Mouse (Mus musculus) hindlimb bud, embryonic 11.5 days (tissue): ENCODE results near the gene Herpud1.

Source experiments
- DNase-seq: peaks from one replicate; pipeline ENCODE4 v3.0.0-alpha.2; 2012; ENCODE audit warnings: low read depth, low spot score; ENCODE audit errors: extremely low spot score

Gene Herpud1

DNA sequence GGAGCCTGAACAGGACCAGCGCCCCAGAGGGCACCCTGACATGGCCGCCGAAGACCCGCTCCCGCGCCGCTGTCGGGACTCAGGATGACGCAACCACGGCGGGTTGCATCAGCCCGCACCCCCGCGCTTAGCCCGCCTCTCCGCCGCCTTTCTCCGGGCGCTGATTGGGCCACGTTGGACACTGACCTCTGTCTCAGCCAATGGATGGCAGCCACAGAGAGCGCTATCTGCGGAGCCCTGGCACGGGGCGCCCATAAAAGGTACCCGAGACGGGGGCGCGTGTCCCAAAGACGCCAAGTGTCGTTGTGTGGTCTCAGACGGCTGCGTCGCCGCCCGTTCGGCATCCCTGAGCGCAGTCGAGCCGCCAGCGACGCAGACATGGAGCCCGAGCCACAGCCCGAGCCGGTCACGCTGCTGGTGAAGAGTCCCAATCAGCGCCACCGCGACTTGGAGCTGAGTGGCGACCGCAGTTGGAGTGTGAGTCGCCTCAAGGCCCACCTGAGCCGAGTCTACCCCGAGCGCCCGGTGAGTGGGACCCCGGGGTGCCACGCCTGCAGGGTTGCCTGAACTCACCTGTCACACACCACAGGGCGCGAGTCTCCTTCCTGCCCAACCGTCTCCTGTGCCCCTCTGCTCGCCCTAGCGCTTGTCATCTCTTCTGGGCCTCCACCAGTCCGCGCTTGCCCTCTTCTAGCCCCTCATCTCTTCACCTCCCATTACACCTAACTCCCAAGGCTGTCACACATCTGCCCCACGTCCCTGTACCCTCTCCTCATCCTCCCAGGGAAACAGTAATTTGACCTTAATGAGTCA is at the start of gene Herpud1:
Herpud1 (plus strand) TSS at position 225 of the 813 bp plus-strand sequence.
- DNase-seq = peak; percentile 62

DNA sequence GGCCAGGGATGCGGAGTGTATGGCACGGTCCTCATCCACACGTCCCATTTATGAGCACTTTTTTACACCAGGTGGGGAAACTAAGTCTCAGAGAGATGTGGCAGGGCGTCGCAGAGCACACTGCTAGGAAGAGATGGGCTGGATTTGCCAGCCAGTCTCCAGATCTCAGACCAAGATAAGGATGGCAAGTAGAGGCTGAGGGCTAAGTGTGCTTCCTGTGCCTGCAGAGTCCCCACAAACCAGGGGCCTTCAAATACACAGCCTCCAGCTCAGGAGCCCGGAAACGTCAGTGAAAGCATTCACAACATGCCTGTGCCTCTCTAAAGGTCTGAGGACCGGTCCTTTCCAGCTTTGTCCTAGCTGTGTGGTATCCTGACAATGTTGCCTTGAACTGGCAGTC is 48.7 kb upstream of the Herpud1 start:
- DNase-seq = no peak

GRCm38 (mm10) chr8:94340796-94341195 is 45.4 kb upstream of the Herpud1 start:
- DNase-seq = no peak

DNA sequence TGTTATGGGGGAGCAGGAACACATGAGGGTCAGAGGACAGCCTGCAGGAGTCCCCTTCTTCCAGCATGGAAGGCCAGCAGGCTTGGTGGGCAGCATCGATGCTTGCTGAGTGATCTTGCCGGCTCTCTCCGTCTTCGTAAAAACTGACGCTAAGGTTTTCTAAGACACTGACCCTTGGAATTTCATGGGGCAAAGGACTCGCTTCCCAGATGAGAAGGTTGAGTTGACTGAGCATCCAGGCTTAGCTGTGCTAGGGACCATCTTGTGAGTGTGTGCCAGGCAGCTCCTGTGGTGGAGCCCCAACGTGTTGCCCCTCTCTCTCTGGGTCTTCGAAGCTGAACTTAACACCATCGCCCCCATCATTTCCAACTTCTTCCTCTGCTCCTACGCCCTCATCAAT is 43.5 kb upstream of the Herpud1 start:
- DNase-seq = no peak

DNA sequence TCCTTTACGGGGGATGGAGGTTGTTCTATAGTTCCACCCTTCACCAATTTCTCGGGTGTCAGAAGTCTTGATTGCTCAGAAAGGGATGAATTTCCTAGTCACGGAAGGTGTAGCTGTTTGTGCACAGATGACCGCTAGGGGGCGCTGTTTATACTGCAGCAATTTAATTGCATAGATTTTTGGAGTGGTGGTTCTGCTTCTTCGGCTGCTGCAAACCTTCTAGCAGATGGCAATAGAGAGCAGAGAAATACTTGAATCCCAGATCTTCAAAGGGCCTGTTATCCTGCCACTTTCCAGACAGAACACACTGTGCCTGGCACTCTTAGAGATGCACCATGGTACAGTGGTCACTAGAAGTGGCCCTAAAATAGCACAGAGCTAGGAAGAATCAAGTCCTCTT is 42.9 kb upstream of the Herpud1 start:
- peak; percentile 35 for DNase-seq

DNA sequence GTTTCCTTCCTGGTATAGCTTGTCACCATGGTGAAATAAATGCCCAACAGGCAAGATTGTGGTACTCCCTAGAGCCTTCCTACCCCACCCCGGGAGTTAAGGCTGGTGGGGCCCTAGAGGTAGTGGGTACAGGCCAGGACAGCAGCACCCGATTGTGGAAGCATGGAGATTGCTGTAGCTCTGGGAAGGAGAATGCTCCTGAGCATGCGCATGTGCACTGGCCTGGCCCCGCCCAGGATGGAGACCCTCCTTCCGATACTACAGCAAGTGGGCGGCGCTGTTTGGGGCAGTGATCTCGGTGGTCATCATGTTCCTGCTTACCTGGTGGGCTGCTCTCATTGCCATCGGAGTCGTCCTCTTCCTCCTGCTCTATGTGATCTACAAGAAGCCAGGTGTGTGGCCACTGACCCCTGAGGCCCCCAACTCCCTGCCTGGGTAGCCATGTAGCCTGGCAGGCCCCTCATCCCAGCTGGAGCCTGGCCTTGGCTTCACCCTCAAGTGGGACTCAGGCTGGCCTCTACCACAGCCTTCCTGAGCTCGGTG is 42.4 kb upstream of the Herpud1 start:
- no peak for DNase-seq

GRCm38 (mm10) chr8:94345657-94346056 is 40.6 kb upstream of the Herpud1 start:
- no peak for DNase-seq

DNA sequence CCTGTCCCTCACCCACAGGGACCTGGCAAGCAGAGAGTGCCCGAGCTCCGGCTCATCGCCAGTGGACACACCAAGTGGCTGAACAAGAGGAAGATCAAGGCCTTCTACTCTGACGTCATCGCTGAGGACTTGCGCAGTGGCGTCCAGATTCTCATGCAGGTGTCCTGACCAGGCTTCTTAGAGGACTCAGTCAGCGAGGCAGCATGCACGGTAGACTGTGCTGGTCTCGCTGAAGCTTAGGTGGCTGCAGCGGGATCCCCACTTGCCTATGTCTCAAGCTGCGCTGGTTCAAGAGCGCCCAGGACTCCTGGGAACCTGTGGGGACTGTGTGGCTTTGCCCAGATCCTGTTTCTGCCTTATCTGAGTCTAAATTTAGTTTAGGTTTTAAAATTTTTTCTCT is 40.0 kb upstream of the Herpud1 start:
- no peak for DNase-seq

DNA sequence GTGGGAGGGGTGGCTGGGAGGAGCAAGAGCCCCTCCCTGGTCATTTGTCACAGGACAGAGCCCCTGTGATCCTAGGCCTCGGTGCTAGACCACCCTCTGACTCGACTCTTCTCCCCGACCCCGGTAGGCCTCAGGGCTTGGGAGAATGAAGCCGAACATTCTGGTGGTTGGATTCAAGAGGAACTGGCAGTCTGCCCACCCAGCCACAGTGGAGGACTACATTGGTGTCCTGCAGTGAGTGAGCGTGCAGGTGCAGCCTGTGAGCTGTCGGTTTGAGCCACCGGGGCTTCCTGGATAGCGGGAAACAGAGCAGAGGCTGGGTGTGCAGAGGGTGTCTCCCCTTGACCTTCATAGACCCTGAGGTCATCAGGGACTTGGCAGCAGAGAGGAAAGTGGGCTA is 37.8 kb upstream of the Herpud1 start:
- no peak for DNase-seq

DNA sequence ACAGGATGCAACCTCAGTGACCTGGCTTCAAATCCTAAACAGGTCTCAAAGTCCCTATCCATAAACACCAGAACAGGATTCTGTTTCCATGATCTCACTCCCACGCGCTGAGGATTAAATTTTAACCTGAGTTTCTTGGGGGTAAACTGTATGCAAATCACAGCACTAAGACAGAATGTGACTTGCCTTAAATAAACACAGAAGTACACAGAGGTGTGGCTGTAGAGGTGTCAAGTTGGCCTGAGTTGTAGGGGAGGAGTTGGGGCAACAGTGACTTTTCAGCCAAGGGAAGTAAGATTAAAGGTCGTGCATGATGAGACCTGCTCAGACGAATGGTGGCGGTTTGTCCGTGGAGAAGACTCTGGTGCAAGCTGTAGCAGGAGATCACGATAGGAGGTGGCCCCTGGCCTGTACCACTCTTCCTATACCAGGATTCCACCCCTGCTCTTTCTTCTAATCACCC is 32.1 kb upstream of the Herpud1 start:
- DNase-seq = no peak

DNA sequence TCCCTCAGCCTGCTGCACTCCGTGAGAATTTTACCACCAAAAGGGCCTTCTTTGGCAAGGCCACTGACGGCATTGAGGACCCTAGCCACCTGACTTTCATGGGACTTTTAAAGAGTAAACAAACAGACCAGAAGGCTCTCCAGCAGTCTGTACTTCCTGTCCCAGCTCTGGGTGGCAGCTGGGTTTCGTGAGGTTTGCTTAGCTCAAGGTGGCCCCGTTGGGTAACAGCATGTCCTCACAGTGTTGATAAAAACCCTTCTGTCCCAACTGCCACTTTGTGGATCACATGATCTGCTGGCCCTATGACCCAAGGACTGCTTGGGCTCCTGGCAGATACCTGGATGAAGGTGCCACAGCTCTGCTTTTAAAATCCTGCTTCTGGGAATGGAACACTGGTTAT is 31.7 kb upstream of the Herpud1 start:
- no peak for DNase-seq

DNA sequence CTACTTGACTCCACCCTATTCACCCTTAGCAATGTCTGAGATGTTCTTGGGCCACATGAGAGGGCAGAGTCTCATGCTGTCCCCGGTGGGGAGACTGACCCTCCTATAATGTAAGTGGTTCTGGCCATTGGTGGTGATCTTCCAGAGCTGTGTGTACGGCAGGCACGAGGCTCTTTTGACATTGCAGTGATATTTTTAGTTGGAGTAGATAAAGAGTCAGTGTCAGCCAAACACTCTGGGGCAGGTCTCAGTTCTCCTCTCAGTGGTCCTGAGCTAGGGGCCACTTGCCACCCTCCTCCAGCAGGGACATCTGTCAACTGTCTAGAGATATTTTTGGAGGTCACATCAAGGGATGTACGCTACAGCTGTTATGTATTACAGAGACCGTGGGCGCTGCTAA is 29.0 kb upstream of the Herpud1 start:
- DNase-seq = no peak

DNA sequence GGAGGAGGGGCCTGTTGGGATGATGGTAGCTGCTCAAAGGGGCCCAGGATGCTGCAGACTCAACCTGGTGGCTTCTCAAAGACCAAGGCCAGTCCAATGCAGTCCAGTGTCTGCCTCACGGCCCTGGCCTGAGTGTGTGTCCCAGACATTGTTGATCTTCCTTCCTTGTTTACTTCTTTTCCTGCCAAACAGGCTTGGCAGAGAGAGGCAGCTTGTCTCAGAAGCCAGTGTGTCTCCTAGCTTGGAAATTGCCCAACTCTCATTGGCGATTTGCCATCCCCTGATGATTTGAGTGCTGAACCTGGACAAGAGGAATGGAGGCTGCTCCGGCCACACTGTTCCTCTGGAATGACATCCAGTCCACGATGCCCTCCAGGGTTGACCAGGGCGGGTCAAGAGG is 27.7 kb upstream of the Herpud1 start:
- no peak for DNase-seq

DNA sequence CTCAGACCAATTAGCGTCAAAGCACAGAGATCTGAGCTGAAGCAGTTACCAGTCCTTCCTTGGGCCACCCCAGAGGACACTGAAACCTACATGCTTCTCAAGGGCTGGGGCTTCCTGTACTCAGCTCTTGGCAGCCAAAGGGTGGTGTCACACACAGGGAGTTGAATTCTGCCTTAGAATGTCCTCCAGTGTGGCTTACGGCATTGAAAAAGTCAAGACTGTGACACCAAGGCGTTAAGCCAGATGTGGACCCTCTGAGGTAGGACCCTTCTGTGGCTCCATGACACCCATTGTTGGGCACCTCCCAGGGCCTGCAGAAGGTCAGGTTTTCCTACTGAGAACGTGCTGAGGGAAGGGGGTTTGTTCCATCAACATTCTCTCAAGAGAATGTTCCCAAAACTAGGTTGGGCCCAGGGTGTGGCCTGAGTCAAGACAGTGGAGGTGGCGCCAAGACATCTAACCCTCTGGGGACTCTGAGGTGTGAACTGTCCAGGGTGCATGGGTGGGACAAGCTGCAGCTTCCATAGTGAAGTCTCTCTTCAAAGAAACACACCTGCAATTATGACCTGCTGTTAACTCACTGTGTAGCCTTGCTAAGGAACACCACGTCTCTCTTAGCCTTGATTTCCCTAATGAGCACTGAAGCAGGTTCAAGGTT is 24.3 kb upstream of the Herpud1 start:
- no peak for DNase-seq

- no peak for DNase-seq
Observed at GRCm38 (mm10) chr8:94362607-94363239, 23.5 kb upstream of the Herpud1 start.

DNA sequence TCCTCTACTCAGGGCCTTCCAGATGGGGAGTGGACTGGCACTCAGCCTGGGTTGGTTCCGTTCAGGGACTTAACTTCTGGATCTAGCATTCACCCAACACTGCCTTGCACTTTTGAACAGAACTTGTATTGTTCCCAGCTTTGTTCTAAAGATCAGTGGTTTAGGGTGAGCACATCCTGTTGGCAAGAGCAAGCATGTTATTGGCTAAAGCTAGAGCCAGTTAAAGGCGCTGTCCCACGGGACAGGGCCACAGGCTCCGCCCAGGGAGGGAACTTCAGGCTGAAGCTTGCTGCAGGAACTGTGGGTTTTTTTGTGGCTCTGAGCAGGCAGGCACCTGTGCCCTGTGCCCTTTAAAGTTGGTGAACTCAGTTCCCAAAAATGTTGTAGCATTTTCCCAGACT is 22.9 kb upstream of the Herpud1 start:
- DNase-seq = no peak

- DNase-seq = no peak
Observed at GRCm38 (mm10) chr8:94363906-94364305, 22.3 kb upstream of the Herpud1 start.

DNA sequence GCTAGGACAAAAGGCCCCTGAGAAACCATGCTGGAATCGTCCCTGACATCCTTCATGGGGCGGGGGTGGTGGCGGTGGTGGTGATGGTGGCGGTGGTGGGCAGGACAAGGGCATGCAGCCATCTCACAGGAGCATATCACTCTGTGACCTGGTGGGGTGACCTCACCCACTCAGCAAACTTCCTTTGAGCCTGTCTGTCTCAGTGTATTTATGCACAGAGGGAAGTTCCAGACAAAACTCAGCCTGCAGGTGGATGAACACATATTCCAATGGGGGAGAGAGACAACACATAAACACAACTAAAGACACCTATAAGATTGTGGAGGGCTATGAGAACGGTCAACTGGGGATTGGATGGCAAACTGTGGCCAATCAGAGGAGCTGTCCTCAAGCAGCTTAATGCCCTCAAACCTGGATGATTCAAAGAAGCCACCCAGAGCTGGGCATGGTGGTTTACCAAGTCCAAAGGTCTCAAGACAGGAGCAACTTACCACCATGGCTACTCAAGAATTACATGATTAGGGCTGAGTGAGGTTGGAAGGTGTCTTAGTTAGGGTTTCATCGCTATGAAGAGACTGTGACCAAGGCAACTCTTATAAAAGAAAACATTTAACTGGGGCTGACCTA is 21.4 kb upstream of the Herpud1 start:
- DNase-seq = no peak

GRCm38 (mm10) chr8:94365410-94365981 is 20.7 kb upstream of the Herpud1 start:
- DNase-seq = no peak

DNA sequence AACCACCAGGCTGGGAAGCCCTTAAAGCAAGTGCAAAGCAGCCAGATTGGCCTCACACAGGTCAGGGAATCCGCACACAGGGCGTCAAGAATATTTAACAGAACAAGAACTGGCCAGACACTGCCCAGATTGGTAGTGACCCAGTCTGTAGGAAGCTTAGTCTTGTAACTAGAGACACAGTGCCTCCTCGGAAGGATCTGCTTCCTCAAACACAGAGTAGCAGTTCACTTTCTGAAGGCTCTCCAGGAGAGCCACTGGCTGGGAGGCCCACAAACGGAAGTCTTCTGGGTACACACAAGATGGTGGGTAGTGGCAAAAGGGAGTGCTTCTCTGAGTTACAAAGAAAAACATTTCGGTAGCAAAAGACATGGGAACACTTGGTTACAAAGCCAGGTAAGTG is 15.4 kb upstream of the Herpud1 start:
- DNase-seq = no peak
